Mouse (Mus musculus): ENCODE results near the gene Ifitm3.
A peak's percentile ranks its signal among the peaks of the same experiment; 100 is the strongest.
"Not testable (repeated sequence)": the region's sequence is repeated elsewhere in the genome, so short reads cannot be mapped to it uniquely, and the experiment has no call there.

Ifitm3 gene

GRCm38 (mm10) chr7:140998853-140999700, 11.5 kb downstream of the Ifitm3 start:
- DNase-seq: peak; percentile 31

- no peak for DNase-seq
Measured at GRCm38 (mm10) chr7:140997817-140998216, 12.8 kb downstream of the Ifitm3 start.

GRCm38 (mm10) chr7:140991117-140991689, 19.4 kb downstream of the Ifitm3 start:
- DNase-seq: no peak

- DNase-seq: no peak
Measured at GRCm38 (mm10) chr7:140990622-140991021, 19.9 kb downstream of the Ifitm3 start.

GRCm38 (mm10) chr7:140990185-140990584, 20.4 kb downstream of the Ifitm3 start:
- no peak for DNase-seq

GRCm38 (mm10) chr7:140989022-140989421, 21.5 kb downstream of the Ifitm3 start:
- DNase-seq: no peak

- no peak for DNase-seq
Measured at GRCm38 (mm10) chr7:140987182-140988138, 23.1 kb downstream of the Ifitm3 start.

- no peak for DNase-seq
Measured at GRCm38 (mm10) chr7:140982971-140983370, 27.6 kb downstream of the Ifitm3 start.

GRCm38 (mm10) chr7:140981704-140982103, 28.9 kb downstream of the Ifitm3 start:
- DNase-seq: no peak

- DNase-seq: not testable (repeated sequence)
Measured at GRCm38 (mm10) chr7:140976720-140977119, 33.9 kb downstream of the Ifitm3 start.

GRCm38 (mm10) chr7:140975465-140975864, 35.1 kb downstream of the Ifitm3 start:
- no peak for DNase-seq

- no peak for DNase-seq
Measured at GRCm38 (mm10) chr7:140974940-140975339, 35.6 kb downstream of the Ifitm3 start.

- DNase-seq: no peak
Measured at GRCm38 (mm10) chr7:140973396-140974165, 37.0 kb downstream of the Ifitm3 start.

- DNase-seq: peak; percentile 65
Measured at GRCm38 (mm10) chr7:140971479-140972171, 38.9 kb downstream of the Ifitm3 start.

- DNase-seq: no peak
Measured at GRCm38 (mm10) chr7:140970931-140971330, 39.6 kb downstream of the Ifitm3 start.

GRCm38 (mm10) chr7:140968710-140969109, 41.9 kb downstream of the Ifitm3 start:
- not testable (repeated sequence) for DNase-seq

- DNase-seq: peak; percentile 44
Measured at GRCm38 (mm10) chr7:140967862-140968591, 42.5 kb downstream of the Ifitm3 start.

- DNase-seq: no peak
Measured at GRCm38 (mm10) chr7:140966921-140967320, 43.6 kb downstream of the Ifitm3 start, which contains the start of gene Ifitm1. Gene Ifitm1, plus strand, starts transcription at chr7:140967221.

- no peak for DNase-seq
Measured at GRCm38 (mm10) chr7:140962733-140963132, 47.8 kb downstream of the Ifitm3 start.

GRCm38 (mm10) chr7:140961416-140961815, 49.2 kb downstream of the Ifitm3 start:
- DNase-seq: no peak

- no peak for DNase-seq
Measured at GRCm38 (mm10) chr7:140960026-140960425, 50.5 kb downstream of the Ifitm3 start.

Data from lung, postnatal 36 days (tissue).